Mouse (Mus musculus) CH12.LX (cell line): ENCODE measurements around the gene Hoxa10. TPM values are rescaled to one million over a fixed set of nuclear protein-coding genes. Genes with fewer than 3 reads are reported as not detected.

Experiments used
- DNase-seq: peaks from one replicate; pipeline ENCODE4 v3.0.0-alpha.2; 2013; ENCODE audit errors: extremely low read depth
- H3K27ac ChIP-seq: 2 replicates; pipeline ENCODE4 v1.5.1; 2012; ENCODE audit warnings: low read depth, mild to moderate bottlenecking, control low read depth, moderate library complexity; ENCODE audit not compliant: insufficient read depth
- H3K27me3 ChIP-seq: replicated peaks from 2 replicates; pipeline ENCODE3; 2012; ENCODE audit warnings: inconsistent platforms
- H3K36me3 ChIP-seq, 2 experiments: replicated peaks in 1 of 2; 2 replicates each; pipeline versions ENCODE3 to v1.6.1; 2012; ENCODE audit warnings: inconsistent platforms in 1 of 2, low read length in 1 of 2, mild to moderate bottlenecking in 1 of 2, mixed read lengths in 1 of 2, moderate library complexity in 1 of 2; ENCODE audit not compliant: control insufficient read depth in 1 of 2, insufficient read depth in 1 of 2
- H3K4me1 ChIP-seq, 2 experiments: 2 replicates each; pipeline ENCODE4 v1.6.1; 2012; ENCODE audit warnings: inconsistent platforms in 1 of 2, moderate library complexity in 1 of 2; ENCODE audit not compliant: insufficient read depth in 2 of 2, control insufficient read depth in 1 of 2
- H3K4me2 ChIP-seq: 2 replicates; pipeline ENCODE4 v1.6.1; 2012; ENCODE audit warnings: low read depth, mild to moderate bottlenecking, control low read depth; ENCODE audit not compliant: poor library complexity, insufficient read depth, severe bottlenecking
- H3K4me3 ChIP-seq, 3 experiments: fragments of 150-350 bp in 1 of 3; sonication (generic) in 1 of 3; replicated peaks in 1 of 3; 2 replicates each; pipeline versions ENCODE3 to v1.5.1; 2011 to 2012; ENCODE audit warnings: low read depth in 2 of 3, low read length in 2 of 3, mild to moderate bottlenecking in 2 of 3, moderate library complexity in 2 of 3, control low read depth in 1 of 3, improper control_type of control experiment in 1 of 3, inconsistent platforms in 1 of 3, mixed read lengths in 1 of 3; ENCODE audit not compliant: poor library complexity in 1 of 3
- H3K79me2 ChIP-seq: replicated peaks from 2 replicates; pipeline ENCODE4 v1.6.1; 2012; ENCODE audit warnings: mild to moderate bottlenecking, moderate library complexity; ENCODE audit not compliant: control insufficient read depth, poor library complexity, insufficient read depth, severe bottlenecking; ENCODE audit errors: extremely low read depth
- H3K9ac ChIP-seq: 2 replicates; pipeline ENCODE4 v1.6.1; 2012; ENCODE audit warnings: low read depth, mild to moderate bottlenecking, control low read depth, moderate library complexity; ENCODE audit not compliant: insufficient read depth
- H3K9me3 ChIP-seq: replicated peaks from 2 replicates; pipeline ENCODE3; 2012; ENCODE audit warnings: low read length, inconsistent platforms, mixed read lengths
- CHD2 ChIP-seq: IDR thresholded peaks from 2 replicates; pipeline ENCODE4 v1.6.1; 2011; ENCODE audit warnings: low read length, improper control_type of control experiment
- E2F4 ChIP-seq: IDR thresholded peaks from 2 replicates; pipeline ENCODE4 v1.6.1; 2011; ENCODE audit warnings: low read depth, low read length, improper control_type of control experiment; ENCODE audit not compliant: insufficient replicate concordance
- ELF1 ChIP-seq: IDR thresholded peaks from 2 replicates; pipeline ENCODE4 v1.6.1; 2014; ENCODE audit warnings: low read depth, mild to moderate bottlenecking, inconsistent platforms, low read length, improper control_type of control experiment
- EP300 ChIP-seq: IDR thresholded peaks from 2 replicates; pipeline ENCODE4 v1.6.1; 2011; ENCODE audit warnings: low read length, improper control_type of control experiment
- GABPA ChIP-seq: IDR thresholded peaks from 2 replicates; pipeline ENCODE4 v1.6.1; 2012; ENCODE audit warnings: low read depth, low read length, improper control_type of control experiment, inconsistent platforms; ENCODE audit not compliant: insufficient replicate concordance
- HCFC1 ChIP-seq: IDR thresholded peaks from 2 replicates; pipeline ENCODE4 v1.6.1; 2012; ENCODE audit warnings: low read depth, mild to moderate bottlenecking, inconsistent platforms, low read length, improper control_type of control experiment
- KAT2A ChIP-seq: IDR thresholded peaks from 2 replicates; pipeline ENCODE4 v1.6.1; 2012; ENCODE audit warnings: low read length, improper control_type of control experiment, inconsistent platforms; ENCODE audit not compliant: insufficient replicate concordance
- MAFK ChIP-seq: IDR thresholded peaks from 2 replicates; pipeline ENCODE4 v1.6.1; 2011; ENCODE audit warnings: low read length, improper control_type of control experiment; ENCODE audit not compliant: insufficient replicate concordance
- MAX ChIP-seq: IDR thresholded peaks from 2 replicates; pipeline ENCODE4 v1.6.1; 2011; ENCODE audit warnings: low read length, improper control_type of control experiment
- MAZ ChIP-seq: IDR thresholded peaks from 2 replicates; pipeline ENCODE4 v1.6.1; 2012; ENCODE audit warnings: low read depth, mild to moderate bottlenecking, inconsistent platforms, low read length, improper control_type of control experiment, moderate library complexity
- MEF2A ChIP-seq: IDR thresholded peaks from 2 replicates; pipeline ENCODE4 v1.6.1; 2014; ENCODE audit warnings: low read depth, mild to moderate bottlenecking, inconsistent platforms, low read length, improper control_type of control experiment, borderline replicate concordance
- NELFE ChIP-seq: IDR thresholded peaks from 2 replicates; pipeline ENCODE4 v1.6.1; 2011; ENCODE audit warnings: low read depth, low read length, improper control_type of control experiment
- NRF1 ChIP-seq: IDR thresholded peaks from 2 replicates; pipeline ENCODE4 v1.6.1; 2014; ENCODE audit warnings: low read depth, mild to moderate bottlenecking, inconsistent platforms, low read length, improper control_type of control experiment, moderate library complexity
- POLR2A ChIP-seq: IDR thresholded peaks from 2 replicates; pipeline ENCODE4 v1.6.1; 2011; ENCODE audit warnings: low read depth, mild to moderate bottlenecking, improper control_type of control experiment, low read length
- POLR2AphosphoS2 ChIP-seq: IDR thresholded peaks from 2 replicates; pipeline ENCODE4 v1.6.1; 2011; ENCODE audit warnings: low read depth, low read length, improper control_type of control experiment
- RAD21 ChIP-seq: IDR thresholded peaks from 2 replicates; pipeline ENCODE4 v1.6.1; 2011; ENCODE audit warnings: low read depth, mild to moderate bottlenecking, low read length, improper control_type of control experiment, moderate library complexity
- ZMIZ1 ChIP-seq: IDR thresholded peaks from 2 replicates; pipeline ENCODE4 v1.6.1; 2012; ENCODE audit warnings: low read depth, mild to moderate bottlenecking, inconsistent platforms, low read length, improper control_type of control experiment
- ZNF384 ChIP-seq: IDR thresholded peaks from 2 replicates; pipeline ENCODE4 v1.6.1; 2012; ENCODE audit warnings: low read depth, low read length, improper control_type of control experiment, inconsistent platforms
- dilution Hi-C: fragments of 300-500 bp; cut with MboI; formaldehyde crosslinking; loops from 2 replicates; pipeline ENCODE4 v1.14.3; 2020; ENCODE audit warnings: low sequenced_read_pairs; ENCODE audit not compliant: extremely low pct_unique_long_range_greater_than_20kb, extremely low pct_ligation_motif_present
- in situ Hi-C: fragments of 300-500 bp; cut with MboI; formaldehyde crosslinking; loops from 3 replicates; pipeline ENCODE4 v1.14.3; 2019; ENCODE audit warnings: low sequenced_read_pairs, low pct_ligation_motif_present, low pct_unique_long_range_greater_than_20kb, mixed read lengths
- polyA plus RNA-seq: library from polyadenylated mRNA; unstranded; fragments of >175 nt; gene quantifications from 2 replicates; pipeline ENCODE4 v1.2.1, GENCODE M21; 2012; ENCODE audit warnings: low read depth; ENCODE audit not compliant: insufficient read length
- total RNA-seq, 2 experiments: library from RNA; depleted of rRNA; stranded (reverse); fragments of 300-350 nt in 1 of 2; fragments of >200 nt in 1 of 2; gene quantifications; 2 replicates each; pipeline ENCODE4 v1.2.3; 2012 to 2014

Gene Hoxa10
- total and polyA plus RNA-seq, 3 experiments: 5.2 to 14.5 (median 14.3) TPM

DNA sequence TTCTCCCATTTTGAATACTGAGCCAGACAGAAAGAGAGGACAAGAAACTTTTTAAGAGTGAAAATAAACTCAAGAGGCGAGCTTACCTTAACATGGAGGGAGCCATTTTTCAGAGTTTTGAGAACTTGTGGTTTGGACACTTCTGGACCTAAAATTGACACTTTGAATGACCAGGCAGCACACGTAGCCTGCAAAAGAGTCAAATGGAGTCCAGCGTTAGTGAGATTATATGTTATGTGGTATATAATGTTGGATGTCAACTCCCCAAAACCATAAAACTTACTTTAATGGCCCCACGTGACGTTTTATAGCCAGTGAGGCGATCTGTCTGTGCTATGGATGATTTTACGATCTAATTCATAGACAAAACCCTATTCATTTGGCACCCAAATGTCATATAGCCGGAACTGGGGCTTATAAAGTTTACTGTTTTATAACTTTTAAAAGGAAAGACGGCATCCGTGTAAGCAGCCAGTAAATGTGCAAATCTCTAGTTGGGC lies 39.9 kb downstream of the Hoxa10 start:
- H3K4me2 ChIP-seq: no peak overlapping the region
- peaks cover 16 to 30% of the 10 kb centered on the region in 2 experiments for H3K36me3 ChIP-seq
- DNase-seq: no peak
- H3K4me3 ChIP-seq: no peak overlapping the region
- H3K9me3 ChIP-seq: peaks cover 27% of the 10 kb centered on the region
- no peak for TF ChIP-seq MAFK
- TF ChIP-seq GABPA: no peak
- no peak for TF ChIP-seq ZMIZ1
- TF ChIP-seq EP300: no peak
- TF ChIP-seq E2F4: no peak
- TF ChIP-seq CHD2: no peak
- TF ChIP-seq MEF2A: no peak
- TF ChIP-seq MAZ: no peak
- no peak for TF ChIP-seq POLR2A
- no peak for TF ChIP-seq ZNF384
- TF ChIP-seq RAD21: no peak
- TF ChIP-seq HCFC1: no peak
- no peak for TF ChIP-seq KAT2A
- no peaks in the 10 kb centered on the region for H3K79me2 ChIP-seq
- peaks cover 0 to 5% of the 10 kb centered on the region in 2 experiments; a peak in 1 of 4 replicates for H3K4me1 ChIP-seq
- in situ Hi-C loops (loop anchor here (25.0 kb wide), 1 partner anchor 188 kb away; the partner anchor contains the start of gene Skap2), dilution Hi-C loops (no loop called here)
- H3K9ac ChIP-seq: no peak overlapping the region
- H3K27me3 ChIP-seq: no peaks in the 10 kb centered on the region
- no peak overlapping the region for H3K27ac ChIP-seq

DNA sequence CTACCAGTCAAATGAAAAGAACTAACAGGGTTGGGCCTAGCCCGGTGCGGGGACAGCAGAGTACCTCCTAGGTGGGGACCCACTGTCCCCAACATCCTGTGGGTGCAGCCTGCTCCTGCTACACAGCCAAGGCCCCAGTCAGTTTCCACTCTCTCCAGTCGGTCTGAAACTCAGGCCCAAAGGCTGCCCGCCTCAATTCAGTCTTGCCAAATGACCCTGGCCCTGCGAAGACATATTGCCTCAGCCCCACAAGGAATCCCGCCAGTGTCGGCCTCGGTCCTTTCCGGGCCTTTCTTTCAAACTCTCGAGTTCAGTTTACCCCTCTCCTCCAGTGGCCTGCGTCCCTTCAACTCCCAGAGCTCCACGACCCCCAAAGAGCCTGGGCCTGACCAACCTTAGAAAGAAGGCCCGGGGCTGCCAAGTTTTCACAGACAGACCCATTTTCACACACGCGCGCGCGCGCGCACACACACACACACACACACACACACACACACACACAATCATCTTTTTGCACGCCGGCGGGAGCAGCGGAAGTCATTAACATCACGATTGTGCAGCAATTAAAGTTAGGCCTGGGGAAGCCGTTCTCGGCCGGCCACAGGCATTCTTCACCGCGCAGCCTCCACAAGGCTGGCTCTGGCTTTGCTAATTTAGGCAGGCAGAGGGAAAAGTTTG lies 40.4 kb downstream of the Hoxa10 start:
- peaks cover 0 to 5% of the 10 kb centered on the region in 2 experiments; a peak in 1 of 4 replicates for H3K4me1 ChIP-seq
- H3K9me3 ChIP-seq: peaks cover 21% of the 10 kb centered on the region
- no peaks in the 10 kb centered on the region for H3K27me3 ChIP-seq
- dilution Hi-C loops: no loop called here
- no peak for DNase-seq
- H3K9ac ChIP-seq: no peak overlapping the region
- TF ChIP-seq ELF1 (no peak), POLR2A (no peak), MAZ (no peak), POLR2AphosphoS2 (no peak), NRF1 (no peak), MAX (no peak), MAFK (no peak), NELFE (no peak)
- peaks cover 10 to 24% of the 10 kb centered on the region in 2 experiments for H3K36me3 ChIP-seq
- in situ Hi-C loops: loop anchor here (25.0 kb wide), 1 partner anchor 188 kb away; the partner anchor contains the start of gene Skap2
- no peak overlapping the region for H3K4me2 ChIP-seq
- no peak overlapping the region for H3K4me3 ChIP-seq
- no peak overlapping the region for H3K27ac ChIP-seq
- H3K79me2 ChIP-seq: no peaks in the 10 kb centered on the region
